Mouse (Mus musculus) lung, embryonic 14.5 days (tissue): ENCODE results near the gene Xrcc3. TPM values are rescaled to one million over a fixed set of nuclear protein-coding genes. Genes with fewer than 3 reads are reported as not detected.

Experiments used
- ATAC-seq: fragments of 200-750 bp; cut with Nextera tagmentation; 2 replicates; pipeline ENCODE4 v1.8.0; 2017; ENCODE audit warnings: mild to moderate bottlenecking, moderate TSS enrichment, moderate library complexity; ENCODE audit not compliant: insufficient read depth
- DNase-seq: peaks from one replicate; pipeline ENCODE4 v3.0.0-alpha.2; 2015
- H3K27ac ChIP-seq: fragments of 300-500 bp; sonication (generic); 2 replicates; pipeline ENCODE4 v1.5.1; 2014; ENCODE audit warnings: low read depth, mild to moderate bottlenecking, moderate library complexity
- H3K27me3 ChIP-seq: fragments of 300-500 bp; sonication (generic); 2 replicates; pipeline ENCODE4 v1.6.1; 2014; ENCODE audit warnings: low read length, control low read depth; ENCODE audit not compliant: insufficient read depth
- H3K36me3 ChIP-seq: fragments of 300-500 bp; sonication (generic); 2 replicates; pipeline ENCODE4 v1.6.1; 2014; ENCODE audit warnings: control low read depth; ENCODE audit not compliant: insufficient read depth
- H3K4me1 ChIP-seq: fragments of 300-500 bp; sonication (generic); 2 replicates; pipeline ENCODE4 v1.6.1; 2014; ENCODE audit warnings: antibody characterized with exemption, control low read depth; ENCODE audit not compliant: insufficient read depth
- H3K4me2 ChIP-seq: fragments of 300-500 bp; sonication (generic); 2 replicates; pipeline ENCODE4 v1.6.1; 2014; ENCODE audit warnings: mild to moderate bottlenecking
- H3K4me3 ChIP-seq: fragments of 300-500 bp; sonication (generic); 2 replicates; pipeline ENCODE4 v1.5.1; 2014; ENCODE audit warnings: low read depth, low read length
- H3K9ac ChIP-seq: fragments of 300-500 bp; sonication (generic); 2 replicates; pipeline ENCODE4 v1.6.1; 2014
- H3K9me3 ChIP-seq: fragments of 300-500 bp; sonication (generic); 2 replicates; pipeline ENCODE4 v1.6.1; 2016; ENCODE audit warnings: low read depth, low read length, control low read depth
- CTCF ChIP-seq: IDR thresholded peaks from 2 replicates; pipeline ENCODE4 v1.5.1; 2016; ENCODE audit warnings: antibody characterized with exemption, low read depth
- WGBS: fragments of 180-500 bp; shearing (Covaris S2); extraction: QIAGEN DNeasy Blood & Tissue Kit; methylation state at CpG from one replicate; pipeline ENCODE4 v1.1.7; 2014; 5-methylcytosine and 5-hydroxymethylcytosine counted together
- polyA plus RNA-seq: library from polyadenylated mRNA; unstranded; fragments of >200 nt; fragmentation: Nextera tagmentation; extraction: Ambion mirVana; gene quantifications from 2 replicates; pipeline ENCODE4 v1.2.1, GENCODE M21; 2014

The Xrcc3 gene
- polyA plus RNA-seq, 1 experiment from 2014 or later: 15.7 TPM

DNA sequence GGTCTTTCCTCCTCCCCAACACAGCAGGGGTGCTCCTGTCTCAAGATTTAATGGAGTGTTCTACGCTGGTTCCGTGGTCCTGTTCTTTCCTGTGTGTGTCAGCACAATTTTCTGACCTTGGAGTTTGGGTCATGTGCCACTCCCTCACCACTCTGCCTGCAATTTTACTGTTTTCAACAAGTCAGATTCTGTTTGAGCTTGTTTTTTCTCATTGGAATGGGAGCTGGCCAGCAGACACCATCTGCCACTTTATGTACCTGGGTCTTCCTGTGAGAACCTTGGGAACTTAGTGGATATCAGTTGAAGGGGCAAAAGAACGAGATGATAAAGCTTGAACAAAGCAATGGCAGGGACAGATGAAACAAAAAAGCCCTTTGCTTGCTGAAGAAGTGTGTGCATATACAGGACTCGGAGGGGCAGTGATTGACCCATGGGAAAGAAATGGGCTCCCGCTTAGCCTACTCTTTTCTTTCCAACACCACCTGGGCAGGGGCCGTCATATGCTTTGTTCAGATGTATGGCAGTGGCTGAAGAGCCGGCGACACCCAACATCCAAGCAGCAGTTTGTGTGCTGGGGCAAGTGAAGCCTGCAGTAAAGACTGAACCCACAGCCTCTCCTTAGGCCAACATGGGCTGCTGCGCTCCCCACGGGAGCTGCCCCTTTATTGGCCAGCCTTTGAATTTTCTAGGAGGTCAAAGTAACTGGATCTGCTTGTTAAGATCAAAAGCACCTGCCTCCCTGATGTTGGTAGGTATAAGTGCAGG lies 55.9 kb downstream of the Xrcc3 start:
- Histone ChIP-seq H3K9me3 (no peaks in the 10 kb centered on the region), H3K4me2 (peak overlapping the region; percentile 99), H3K9ac (peak overlapping the region; percentile 92), H3K27ac (no peak overlapping the region), H3K27me3 (no peaks in the 10 kb centered on the region), H3K36me3 (peaks cover 2% of the 10 kb centered on the region; the same call in 1 of the 2 replicates), H3K4me1 (peaks cover 18% of the 10 kb centered on the region), H3K4me3 (peak overlapping the region; percentile 93)
- no peak for ATAC-seq
- no peak for TF ChIP-seq CTCF
- DNase-seq: peak; percentile 13
- WGBS: 49% methylated on average over 10 of the region's 10 CpGs

DNA sequence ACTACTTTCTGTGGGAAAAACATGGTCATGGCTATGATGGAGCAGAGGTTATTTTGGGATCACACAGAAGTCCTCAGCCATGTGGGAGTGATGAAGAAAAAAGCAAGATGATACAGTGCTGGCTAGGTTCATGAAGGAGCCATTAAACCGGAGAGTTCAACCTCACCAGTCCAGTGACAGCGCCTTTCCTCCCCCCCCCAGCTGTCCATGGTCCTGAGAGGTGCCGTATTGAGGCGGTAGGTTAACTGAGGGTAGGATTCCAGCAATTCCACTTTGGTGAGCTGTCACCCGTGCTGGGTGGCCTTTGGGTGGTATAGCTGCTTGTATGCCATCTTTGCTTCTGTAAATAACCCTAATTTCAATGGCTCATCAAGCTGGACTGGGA lies 57.0 kb downstream of the Xrcc3 start:
- Histone ChIP-seq H3K4me3 (no peak overlapping the region), H3K9ac (no peak overlapping the region), H3K36me3 (no peaks in the 10 kb centered on the region), H3K4me2 (no peak overlapping the region), H3K9me3 (no peaks in the 10 kb centered on the region), H3K4me1 (peaks cover 18% of the 10 kb centered on the region), H3K27me3 (no peaks in the 10 kb centered on the region), H3K27ac (no peak overlapping the region)
- no peak for TF ChIP-seq CTCF
- no peak for DNase-seq
- WGBS: 20% methylated on average over 5 of the region's 5 CpGs
- ATAC-seq: no peak

DNA sequence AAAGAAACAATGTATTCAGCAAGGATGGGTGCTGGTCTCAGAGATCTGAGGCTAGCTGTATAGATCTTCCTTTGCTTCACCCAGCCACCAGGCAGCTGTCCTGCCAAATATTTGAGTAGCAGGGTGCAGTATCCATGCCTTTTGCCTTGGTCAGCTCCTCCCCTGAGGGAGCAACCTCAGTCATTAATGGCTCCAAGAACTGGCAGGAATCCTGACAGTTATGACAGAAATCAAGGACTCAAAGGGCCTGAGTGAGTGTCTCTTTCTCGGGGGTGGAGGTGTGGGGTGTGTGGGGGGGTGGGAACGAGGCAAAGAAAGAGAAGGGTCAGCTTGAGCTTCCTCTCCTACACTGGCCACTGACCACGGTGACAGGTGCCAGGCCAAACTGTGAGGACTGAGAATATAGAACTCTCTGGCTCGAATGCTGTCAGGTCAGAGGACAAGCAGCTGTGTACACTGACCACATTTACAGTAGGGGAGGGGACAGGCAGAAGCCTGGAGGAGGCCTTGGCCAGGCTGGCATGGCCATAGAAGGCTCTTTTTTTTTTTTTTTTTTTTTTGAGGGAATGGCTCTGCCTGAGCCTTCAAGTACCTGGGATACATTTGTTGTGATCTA lies 57.5 kb downstream of the Xrcc3 start:
- no peak for ATAC-seq
- Histone ChIP-seq H3K4me1 (peaks cover 18% of the 10 kb centered on the region), H3K4me2 (no peak overlapping the region), H3K27ac (no peak overlapping the region), H3K4me3 (no peak overlapping the region), H3K9me3 (no peaks in the 10 kb centered on the region), H3K27me3 (no peaks in the 10 kb centered on the region), H3K36me3 (no peaks in the 10 kb centered on the region), H3K9ac (no peak overlapping the region)
- WGBS: 31% methylated on average over 4 of the region's 4 CpGs
- TF ChIP-seq CTCF: no peak
- DNase-seq: no peak

DNA sequence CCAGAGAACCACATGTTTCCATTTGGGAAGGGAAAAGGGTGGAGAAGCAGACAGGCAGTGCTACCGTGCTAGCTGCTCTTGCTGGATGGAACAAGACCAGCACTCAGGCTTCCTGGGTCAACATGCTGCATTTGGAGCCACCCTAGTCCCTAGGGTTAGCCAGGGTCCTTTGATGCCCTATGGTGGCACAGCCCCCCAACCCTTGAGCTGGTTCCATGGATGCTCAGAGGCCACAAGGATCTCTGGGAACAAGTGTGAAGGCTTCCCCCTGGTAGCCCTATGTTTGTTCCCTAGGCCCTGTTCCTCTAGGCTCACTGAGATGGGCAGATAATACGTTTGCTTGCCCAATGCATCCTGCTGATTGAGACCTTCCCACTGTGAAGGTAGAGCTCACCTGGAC lies 58.4 kb downstream of the Xrcc3 start:
- TF ChIP-seq CTCF: no peak
- 47% methylated on average over 2 of the region's 2 CpGs for WGBS
- no peak overlapping the region for H3K4me3 ChIP-seq
- H3K27me3 ChIP-seq: no peaks in the 10 kb centered on the region
- no peaks in the 10 kb centered on the region for H3K36me3 ChIP-seq
- no peak overlapping the region for H3K27ac ChIP-seq
- H3K9ac ChIP-seq: no peak overlapping the region
- no peak overlapping the region for H3K4me2 ChIP-seq
- ATAC-seq (no peak), DNase-seq (no peak)
- H3K9me3 ChIP-seq: no peaks in the 10 kb centered on the region
- peaks cover 10% of the 10 kb centered on the region for H3K4me1 ChIP-seq

DNA sequence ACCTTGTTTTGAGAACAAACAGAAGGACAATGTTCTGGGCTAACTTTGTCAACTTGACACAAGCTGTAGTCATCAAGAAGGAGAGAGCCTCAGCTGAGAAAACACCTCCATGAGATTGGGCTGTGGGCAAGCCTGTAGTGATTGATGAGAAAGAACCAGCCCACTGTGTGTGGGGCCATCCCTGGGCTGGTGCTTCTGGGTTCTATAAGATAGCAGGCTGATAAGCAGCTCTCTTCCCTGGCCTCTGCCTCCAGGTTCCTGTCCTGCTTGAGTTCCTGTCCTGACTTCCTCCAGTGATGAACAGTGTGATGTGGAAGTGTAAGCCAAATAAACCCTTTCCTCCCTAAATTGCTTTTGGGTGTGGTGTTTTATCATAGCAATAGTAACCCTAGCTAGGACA lies 59.0 kb downstream of the Xrcc3 start:
- no peak for DNase-seq
- TF ChIP-seq CTCF: no peak

DNA sequence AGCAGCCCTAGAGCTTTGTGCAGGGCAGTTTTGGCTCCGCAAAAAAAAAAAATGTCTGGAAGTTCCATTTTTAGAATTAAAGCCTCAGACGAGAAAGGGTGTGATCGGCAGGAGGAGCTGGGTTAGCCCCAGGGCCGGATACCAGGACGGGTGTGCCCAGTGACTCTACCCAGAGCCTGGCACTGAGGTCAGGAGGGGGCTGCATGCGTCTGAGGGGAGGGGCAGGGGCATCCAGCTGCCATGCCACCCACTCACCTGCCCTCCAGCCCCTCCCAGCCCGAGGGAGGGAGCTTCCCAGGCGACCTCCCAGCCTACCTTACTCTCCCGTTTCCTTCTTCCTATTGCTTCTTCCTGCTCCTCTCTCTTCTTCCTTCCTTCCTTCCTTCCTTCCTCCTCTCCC lies 60.3 kb downstream of the Xrcc3 start:
- 53% methylated on average over 9 of the region's 9 CpGs for WGBS
- 0 out of 2 replicates have a peak, but pooled peaks cover 4% of the 10 kb centered on the region for H3K4me1 ChIP-seq

More for the DNA sequence above, 59.0 kb downstream of the Xrcc3 start:
- Histone ChIP-seq H3K9me3 (no peaks in the 10 kb centered on the region), H3K4me2 (no peak overlapping the region), H3K36me3 (no peaks in the 10 kb centered on the region), H3K27ac (no peak overlapping the region), H3K4me1 (peaks cover 5% of the 10 kb centered on the region; the same call in 1 of the 2 replicates), H3K4me3 (no peak overlapping the region), H3K9ac (no peak overlapping the region), H3K27me3 (no peaks in the 10 kb centered on the region)
- no peak for ATAC-seq

More for the DNA sequence above, 60.3 kb downstream of the Xrcc3 start:
- Histone ChIP-seq H3K27ac (no peak overlapping the region), H3K36me3 (no peaks in the 10 kb centered on the region), H3K9ac (no peak overlapping the region), H3K4me2 (no peak overlapping the region), H3K27me3 (no peaks in the 10 kb centered on the region), H3K9me3 (no peaks in the 10 kb centered on the region), H3K4me3 (no peak overlapping the region)
- DNase-seq: no peak
- no peak for TF ChIP-seq CTCF
- no peak for ATAC-seq

Other genes starting within 250 kb of the Xrcc3 start
- 57.3 and 62.0 TPM in 2 replicates for gene Mark3, start 239.3 kb downstream of the Xrcc3 start, polyA plus RNA-seq
- 210 and 217 TPM in 2 replicates for gene Ckb, start 141.5 kb downstream of the Xrcc3 start, polyA plus RNA-seq
- 8.7 and 9.3 TPM in 2 replicates for gene Trmt61a, start 135.8 kb downstream of the Xrcc3 start, polyA plus RNA-seq
- 51.5 and 53.2 TPM in 2 replicates for gene Bag5, start 100.6 kb downstream of the Xrcc3 start, polyA plus RNA-seq
- gene Apopt1, start 100.6 kb downstream of the Xrcc3 start, polyA plus RNA-seq: 53.3 and 57.3 TPM in 2 replicates
- 90.5 and 96.7 TPM in 2 replicates for gene Klc1, start 55.0 kb downstream of the Xrcc3 start, polyA plus RNA-seq
- gene Zfyve21, start 297 bp upstream of the Xrcc3 start, polyA plus RNA-seq: 111 and 112 TPM in 2 replicates
- 28.9 and 29.0 TPM in 2 replicates for gene Ppp1r13b, start 94.2 kb upstream of the Xrcc3 start, polyA plus RNA-seq
- 647 and 712 TPM in 2 replicates for gene Atp5mpl, start 153.1 kb upstream of the Xrcc3 start, polyA plus RNA-seq
- 0.15 and 0.18 TPM in 2 replicates for gene Tdrd9, start 157.7 kb upstream of the Xrcc3 start, polyA plus RNA-seq
- not detected in 2 replicates for gene Rd3l, start 167.4 kb upstream of the Xrcc3 start, polyA plus RNA-seq